Mouse (Mus musculus): ENCODE measurements around the gene Zfp184. TPM values are rescaled to one million over a fixed set of nuclear protein-coding genes. Genes with fewer than 3 reads are reported as not detected.

Zfp184 gene
- polyA plus RNA-seq, 1 experiment from 2014 or later, result 19.9 TPM

- Histone ChIP-seq H3K4me1 (replicated peaks) (no peaks in the 10 kb centered on the region), H3K36me3 (no peaks in the 10 kb centered on the region), H3K27ac (no peak overlapping the region), H3K27me3 (peaks cover 4% of the 10 kb centered on the region; the same call in 1 of the 2 replicates), H3K4me3 (no peak overlapping the region), H3K4me2 (no peak overlapping the region), H3K9ac (no peak overlapping the region), H3K9me3 (no peaks in the 10 kb centered on the region)
- WGBS, result 46% methylated on average over 3 of the region's 3 CpGs
- ATAC-seq (ENCODE audit: low FRiP score), result no peak
These were observed 26.7 kb downstream of the Zfp184 start for GRCm38 (mm10) chr13:21971641-21972040.

GRCm38 (mm10) chr13:21974221-21974725 lies 29.4 kb downstream of the Zfp184 start:
- Histone ChIP-seq H3K27ac (peak overlapping the region; percentile 89), H3K27me3 (peaks cover 17% of the 10 kb centered on the region), H3K4me2 (peak overlapping the region; percentile 46), H3K4me3 (peak overlapping the region; percentile 55), H3K4me1 (replicated peaks) (no peaks in the 10 kb centered on the region), H3K9ac (peak overlapping the region; percentile 79), H3K36me3 (no peaks in the 10 kb centered on the region), H3K9me3 (no peaks in the 10 kb centered on the region)
- under 1% methylated on average over 23 of the region's 23 CpGs for WGBS
- peak; percentile 94 for ATAC-seq (ENCODE audit: low FRiP score)

GRCm38 (mm10) chr13:21974726-21975473 lies 30.0 kb downstream of the Zfp184 start:
- 5% methylated on average over 20 of the region's 20 CpGs for WGBS
- peak; percentile 96 for ATAC-seq (ENCODE audit: low FRiP score)
- H3K9ac ChIP-seq, result peak overlapping the region; percentile 79

GRCm38 (mm10) chr13:21980981-21981802 lies 36.3 kb downstream of the Zfp184 start, which contains the start of gene Pom121l2:
TSS of gene Pom121l2 (plus strand) at chr13:21981194.
- Histone ChIP-seq H3K4me1 (replicated peaks) (peaks cover 13% of the 10 kb centered on the region), H3K4me2 (peak within 1 kb of the TSS; percentile 98), H3K36me3 (no peaks in the 10 kb centered on the region), H3K4me3 (peak within 1 kb of the TSS; percentile 57), H3K27me3 (peaks cover 84% of the 10 kb centered on the region), H3K9ac (peak within 1 kb of the TSS; percentile 78), H3K27ac (no peak within 1 kb of the TSS), H3K9me3 (no peaks in the 10 kb centered on the region)
- WGBS, result 1% methylated on average over 58 of the region's 58 CpGs
- peak; percentile 72 for ATAC-seq (ENCODE audit: low FRiP score)

More at GRCm38 (mm10) chr13:21974726-21975473, 30.0 kb downstream of the Zfp184 start:
- H3K36me3 ChIP-seq, result no peaks in the 10 kb centered on the region
- H3K9me3 ChIP-seq, result no peaks in the 10 kb centered on the region
- H3K4me3 ChIP-seq, result peak overlapping the region; percentile 55
- peak overlapping the region; percentile 46 for H3K4me2 ChIP-seq
- H3K27ac ChIP-seq, result peak overlapping the region; percentile 89
- H3K27me3 ChIP-seq, result peaks cover 23% of the 10 kb centered on the region
- no peaks in the 10 kb centered on the region for H3K4me1 ChIP-seq (replicated peaks)

GRCm38 (mm10) chr13:21981803-21982193 lies 36.9 kb downstream of the Zfp184 start:
- Histone ChIP-seq H3K4me2 (peak overlapping the region; percentile 98), H3K4me3 (peak overlapping the region; percentile 57), H3K9ac (peak overlapping the region; percentile 78), H3K4me1 (replicated peaks) (peaks cover 13% of the 10 kb centered on the region), H3K9me3 (no peaks in the 10 kb centered on the region), H3K27ac (no peak overlapping the region), H3K36me3 (no peaks in the 10 kb centered on the region), H3K27me3 (peaks cover 85% of the 10 kb centered on the region)
- 0 out of 2 replicates have a peak, but pooled peaks have one; percentile 21 for ATAC-seq (ENCODE audit: low FRiP score)
- 5% methylated on average over 17 of the region's 17 CpGs for WGBS

GRCm38 (mm10) chr13:21984486-21984885 lies 39.6 kb downstream of the Zfp184 start:
- H3K27me3 ChIP-seq, result peaks cover 83% of the 10 kb centered on the region
- H3K4me1 ChIP-seq (replicated peaks), result peaks cover 13% of the 10 kb centered on the region
- H3K4me2 ChIP-seq, result no peak overlapping the region
- H3K9ac ChIP-seq, result no peak overlapping the region
- WGBS, result 90% methylated on average over 2 of the region's 2 CpGs
- ATAC-seq (ENCODE audit: low FRiP score), result no peak
- H3K9me3 ChIP-seq, result no peaks in the 10 kb centered on the region
- no peaks in the 10 kb centered on the region for H3K36me3 ChIP-seq
- H3K27ac ChIP-seq, result no peak overlapping the region
- H3K4me3 ChIP-seq, result no peak overlapping the region

- Histone ChIP-seq H3K9ac (no peak overlapping the region), H3K4me1 (replicated peaks) (peaks cover 6% of the 10 kb centered on the region; the same call in 1 of the 2 replicates), H3K36me3 (no peaks in the 10 kb centered on the region), H3K27me3 (peaks cover 73% of the 10 kb centered on the region), H3K27ac (no peak overlapping the region), H3K4me2 (no peak overlapping the region), H3K9me3 (no peaks in the 10 kb centered on the region), H3K4me3 (no peak overlapping the region)
- no peak for ATAC-seq (ENCODE audit: low FRiP score)
- 84% methylated on average over 5 of the region's 5 CpGs for WGBS
These were observed 47.7 kb downstream of the Zfp184 start for GRCm38 (mm10) chr13:21992550-21992949.

GRCm38 (mm10) chr13:21993957-21994738 lies 49.3 kb downstream of the Zfp184 start:
- Histone ChIP-seq H3K36me3 (no peaks in the 10 kb centered on the region), H3K4me3 (no peak overlapping the region), H3K27ac (no peak overlapping the region), H3K27me3 (peaks cover 82% of the 10 kb centered on the region), H3K4me2 (no peak overlapping the region), H3K9ac (no peak overlapping the region), H3K9me3 (no peaks in the 10 kb centered on the region), H3K4me1 (replicated peaks) (peaks cover 6% of the 10 kb centered on the region; the same call in 1 of the 2 replicates)
- ATAC-seq (ENCODE audit: low FRiP score), result no peak
- 1% methylated on average over 22 of the region's 22 CpGs for WGBS

- ATAC-seq (ENCODE audit: low FRiP score), result no peak
- H3K36me3 ChIP-seq, result no peaks in the 10 kb centered on the region
- H3K9me3 ChIP-seq, result no peaks in the 10 kb centered on the region
- H3K9ac ChIP-seq, result no peak overlapping the region
- H3K27me3 ChIP-seq, result peaks cover 89% of the 10 kb centered on the region
- 4% methylated on average over 8 of the region's 8 CpGs for WGBS
- H3K27ac ChIP-seq, result no peak overlapping the region
- peaks cover 6% of the 10 kb centered on the region; the same call in 1 of the 2 replicates for H3K4me1 ChIP-seq (replicated peaks)
- peak overlapping the region; percentile 25 for H3K4me3 ChIP-seq
- peak overlapping the region; percentile 47 for H3K4me2 ChIP-seq
These were observed 50.0 kb downstream of the Zfp184 start for GRCm38 (mm10) chr13:21994896-21995295.

GRCm38 (mm10) chr13:21995331-21995914 lies 50.5 kb downstream of the Zfp184 start:
- Histone ChIP-seq H3K4me2 (peak overlapping the region; percentile 47), H3K4me1 (replicated peaks) (peaks cover 6% of the 10 kb centered on the region; the same call in 1 of the 2 replicates), H3K27ac (no peak overlapping the region), H3K27me3 (peaks cover 91% of the 10 kb centered on the region), H3K9me3 (no peaks in the 10 kb centered on the region), H3K36me3 (no peaks in the 10 kb centered on the region), H3K4me3 (peak overlapping the region; percentile 25), H3K9ac (no peak overlapping the region)
- WGBS, result under 1% methylated on average over 21 of the region's 21 CpGs
- ATAC-seq (ENCODE audit: low FRiP score), result no peak

GRCm38 (mm10) chr13:21996101-21996839 lies 51.4 kb downstream of the Zfp184 start:
- Histone ChIP-seq H3K27me3 (peaks cover 93% of the 10 kb centered on the region), H3K27ac (no peak overlapping the region), H3K4me1 (replicated peaks) (peaks cover 6% of the 10 kb centered on the region; the same call in 1 of the 2 replicates), H3K36me3 (no peaks in the 10 kb centered on the region), H3K9me3 (no peaks in the 10 kb centered on the region), H3K4me2 (peak overlapping the region; percentile 47), H3K9ac (no peak overlapping the region), H3K4me3 (peak overlapping the region; percentile 18)
- no peak for ATAC-seq (ENCODE audit: low FRiP score)
- WGBS, result 3% methylated on average over 12 of the region's 12 CpGs

Data from hindbrain, embryonic 13.5 days (tissue).